Mouse (Mus musculus) midbrain, embryonic 16.5 days (tissue): ENCODE data around the gene Gm49425. TPM values are rescaled to one million over a fixed set of nuclear protein-coding genes. Genes with fewer than 3 reads are reported as not detected.

ENCODE experiments used
- ATAC-seq: fragments of 200-750 bp; cut with Nextera tagmentation; 2 replicates; pipeline ENCODE4 v1.8.0; 2017; ENCODE audit warnings: moderate TSS enrichment
- H3K27ac ChIP-seq: fragments of 300-500 bp; sonication (generic); 2 replicates; pipeline ENCODE4 v1.5.1; 2014; ENCODE audit warnings: mild to moderate bottlenecking, low read length, mixed read lengths
- H3K27me3 ChIP-seq: fragments of 300-500 bp; sonication (generic); 2 replicates; pipeline ENCODE4 v1.6.1; 2014; ENCODE audit warnings: low read depth, low read length, mixed read lengths; ENCODE audit not compliant: control insufficient read depth, insufficient read depth
- H3K36me3 ChIP-seq: fragments of 300-500 bp; sonication (generic); 2 replicates; pipeline ENCODE4 v1.6.1; 2014; ENCODE audit warnings: mild to moderate bottlenecking, low read length, moderate library complexity, mixed read lengths; ENCODE audit not compliant: control insufficient read depth, insufficient read depth
- H3K4me1 ChIP-seq: fragments of 300-500 bp; sonication (generic); 2 replicates; pipeline ENCODE4 v1.6.1; 2014; ENCODE audit warnings: mild to moderate bottlenecking, low read length, mixed read lengths; ENCODE audit not compliant: control insufficient read depth, insufficient read depth
- H3K4me2 ChIP-seq: fragments of 300-500 bp; sonication (generic); 2 replicates; pipeline ENCODE4 v1.6.1; 2014; ENCODE audit warnings: mild to moderate bottlenecking, low read length, mixed read lengths
- H3K4me3 ChIP-seq: fragments of 300-500 bp; sonication (generic); 2 replicates; pipeline ENCODE4 v1.5.1; 2014; ENCODE audit warnings: low read depth, mild to moderate bottlenecking, low read length, moderate library complexity, mixed read lengths
- H3K9ac ChIP-seq: fragments of 300-500 bp; sonication (generic); 2 replicates; pipeline ENCODE4 v1.6.1; 2014; ENCODE audit warnings: low read depth, low read length, mixed read lengths
- H3K9me3 ChIP-seq: fragments of 300-500 bp; sonication (generic); replicated peaks from 2 replicates; pipeline ENCODE4 v1.6.1; 2014; ENCODE audit warnings: mild to moderate bottlenecking, low read length, mixed read lengths; ENCODE audit not compliant: control insufficient read depth, poor library complexity, severe bottlenecking
- WGBS: fragments of 180-500 bp; shearing (Covaris S2); extraction: QIAGEN DNeasy Blood & Tissue Kit; methylation state at CpG from one replicate; pipeline ENCODE4 v1.1.7; 2014; 5-methylcytosine and 5-hydroxymethylcytosine counted together
- microRNA-seq: library from miRNA; unstranded; fragments of <30 nt; microRNA quantifications from one replicate; pipeline ENCODE4, GENCODE M21; 2017
- polyA plus RNA-seq: library from polyadenylated mRNA; unstranded; fragments of >200 nt; fragmentation: Nextera tagmentation; extraction: Ambion mirVana; gene quantifications from 2 replicates; pipeline ENCODE4 v1.2.1, GENCODE M21; 2015

Gene Gm49425
- polyA plus RNA-seq, 1 experiment from 2014 or later = not detected

DNA sequence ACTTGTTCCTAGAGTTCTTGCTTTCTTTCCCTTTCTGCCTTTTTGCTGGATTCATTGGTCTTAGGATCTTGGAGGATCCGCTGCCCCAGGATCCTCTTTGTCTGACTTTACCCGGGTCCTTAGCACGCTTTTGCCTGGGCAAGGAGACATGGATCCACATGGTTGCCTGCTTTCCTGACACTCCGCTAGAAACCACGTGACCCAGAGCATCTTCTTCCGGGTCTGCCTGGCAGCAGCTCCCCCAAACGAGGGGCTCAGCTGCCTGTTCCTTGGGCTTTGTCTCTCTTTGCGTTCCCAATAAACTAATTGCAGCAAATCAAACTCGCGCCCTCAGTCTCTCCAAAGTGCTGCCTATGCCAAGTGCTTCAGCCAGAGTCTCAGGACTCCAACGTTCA lies 37.4 kb downstream of the Gm49425 start:
- Histone ChIP-seq H3K4me3 (peak overlapping the region; percentile 21), H3K27ac (no peak overlapping the region), H3K9me3 (no peaks in the 10 kb centered on the region), H3K4me2 (peak overlapping the region; percentile 56), H3K9ac (no peak overlapping the region; the same call in 1 of the 2 replicates), H3K27me3 (no peaks in the 10 kb centered on the region), H3K36me3 (no peaks in the 10 kb centered on the region), H3K4me1 (peaks cover 9% of the 10 kb centered on the region)
- 31% methylated on average over 11 of the region's 11 CpGs for whole genome bisulfite sequencing
- no peak for ATAC-seq

DNA sequence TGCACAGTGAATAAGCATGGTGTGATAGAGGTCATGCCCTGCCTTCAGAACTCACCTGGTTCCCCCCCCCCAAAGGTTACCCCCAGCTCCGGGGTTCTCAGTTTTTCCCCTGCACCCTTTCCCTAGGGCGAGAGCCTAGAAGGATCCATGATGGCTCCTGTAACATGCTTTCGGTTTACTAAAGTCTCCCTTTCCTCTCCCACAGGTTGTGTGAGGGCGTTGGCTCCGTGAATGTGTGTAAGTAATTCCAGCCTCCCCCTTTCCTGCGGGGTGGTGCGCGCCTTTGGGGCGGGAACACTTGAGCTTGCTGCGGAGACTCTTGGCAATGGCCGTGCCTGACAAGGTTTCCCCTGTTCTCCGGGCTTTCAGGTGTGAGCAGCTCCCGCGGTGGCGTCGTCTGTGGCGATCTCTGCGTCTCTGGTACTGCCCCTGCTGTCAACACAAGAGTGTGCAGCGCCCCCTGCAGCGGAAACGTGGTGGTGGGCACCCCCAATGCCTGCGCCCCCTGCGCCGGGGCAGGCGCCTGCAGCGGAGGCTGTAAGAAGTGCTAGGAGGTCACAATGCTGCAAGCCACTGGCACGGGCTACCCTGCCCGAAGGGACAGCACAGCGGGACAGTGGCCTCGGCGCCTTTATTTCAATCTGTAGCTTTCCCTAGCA lies 37.9 kb downstream of the Gm49425 start:
- no peaks in the 10 kb centered on the region for H3K27me3 ChIP-seq
- 11% methylated on average over 31 of the region's 31 CpGs for WGBS
- H3K4me1 ChIP-seq = peaks cover 9% of the 10 kb centered on the region
- H3K9ac ChIP-seq = peak overlapping the region; percentile 21; the same call in 1 of the 2 replicates
- no peaks in the 10 kb centered on the region for H3K9me3 ChIP-seq
- H3K4me3 ChIP-seq = peak overlapping the region; percentile 21
- H3K36me3 ChIP-seq = no peaks in the 10 kb centered on the region
- no peak overlapping the region for H3K27ac ChIP-seq
- peak; percentile 45; the same call in 1 of the 2 replicates for ATAC-seq
- peak overlapping the region; percentile 56 for H3K4me2 ChIP-seq

- Histone ChIP-seq H3K27ac (no peak within 1 kb of the TSS), H3K4me2 (no peak within 1 kb of the TSS), H3K27me3 (no peaks in the 10 kb centered on the region), H3K4me3 (no peak within 1 kb of the TSS), H3K9me3 (no peaks in the 10 kb centered on the region), H3K4me1 (no peaks in the 10 kb centered on the region), H3K9ac (no peak within 1 kb of the TSS), H3K36me3 (no peaks in the 10 kb centered on the region)
- no peak for ATAC-seq
- WGBS = 48% methylated on average over 10 of the region's 10 CpGs
Observed at GRCm38 (mm10) chr15:101472952-101473528, 44.0 kb downstream of the Gm49425 start, which contains the start of gene Krt86. Gene Krt86 (plus strand): TSS chr15:101473478.

GRCm38 (mm10) chr15:101469093-101469492 lies 48.0 kb downstream of the Gm49425 start:
- Histone ChIP-seq H3K4me3 (no peak overlapping the region), H3K9ac (no peak overlapping the region), H3K4me2 (no peak overlapping the region), H3K27ac (no peak overlapping the region), H3K27me3 (no peaks in the 10 kb centered on the region), H3K36me3 (no peaks in the 10 kb centered on the region), H3K9me3 (no peaks in the 10 kb centered on the region), H3K4me1 (no peaks in the 10 kb centered on the region)
- ATAC-seq = no peak
- 89% methylated on average over 4 of the region's 4 CpGs for WGBS

Small RNAs within 50 kb of the gene (microRNA-seq; reads per million reads assigned to microRNA genes)
- not detected for gene Gm44393

Other genes starting within 250 kb of the Gm49425 start
- gene Atg101, start 233.0 kb downstream of the Gm49425 start, polyA plus RNA-seq = 74.8 and 79.8 TPM in 2 replicates
- 0.19 and 0.26 TPM in 2 replicates for gene 6030408B16Rik, start 224.0 kb downstream of the Gm49425 start, polyA plus RNA-seq
- 0.10 TPM in 2 replicates for gene Krt80, start 147.1 kb downstream of the Gm49425 start, polyA plus RNA-seq
- 0.34 and 1.1 TPM in 2 replicates for gene Krt7, start 106.2 kb downstream of the Gm49425 start, polyA plus RNA-seq
- gene Krt87, start 78.5 kb downstream of the Gm49425 start, polyA plus RNA-seq = 0.35 and 0.70 TPM in 2 replicates
- not detected in 2 replicates for gene Krt88, start 69.5 kb downstream of the Gm49425 start, polyA plus RNA-seq
- gene Krt81, start 53.5 kb downstream of the Gm49425 start, polyA plus RNA-seq = 0.28 TPM in 1 of 2 replicates, not detected in the other
- gene Krt86, start 43.8 kb downstream of the Gm49425 start, polyA plus RNA-seq = 0.10 TPM in 1 of 2 replicates, not detected in the other
- gene Krt83, start 25.7 kb downstream of the Gm49425 start, polyA plus RNA-seq = not detected in 2 replicates
- not detected in 2 replicates for gene Krt84, start 15.6 kb upstream of the Gm49425 start, polyA plus RNA-seq
- gene Krt82, start 33.4 kb upstream of the Gm49425 start, polyA plus RNA-seq = not detected in 2 replicates
- gene Krt90, start 45.7 kb upstream of the Gm49425 start, polyA plus RNA-seq = 0.19 TPM in 2 replicates
- gene Krt75, start 56.6 kb upstream of the Gm49425 start, polyA plus RNA-seq = 0.07 and 0.08 TPM in 2 replicates
- not detected in 2 replicates for gene Gm5414, start 110.9 kb upstream of the Gm49425 start, polyA plus RNA-seq
- gene Gm5478, start 130.1 kb upstream of the Gm49425 start, polyA plus RNA-seq = not detected in 2 replicates
- not detected in 2 replicates for gene Krt6b, start 163.0 kb upstream of the Gm49425 start, polyA plus RNA-seq
- gene Krt6a, start 177.0 kb upstream of the Gm49425 start, polyA plus RNA-seq = not detected in 2 replicates
- 0.08 TPM in 1 of 2 replicates, not detected in the other for gene Krt5, start 195.6 kb upstream of the Gm49425 start, polyA plus RNA-seq
- gene Krt71, start 225.8 kb upstream of the Gm49425 start, polyA plus RNA-seq = 0.09 and 0.21 TPM in 2 replicates